Mouse (Mus musculus): Measurements from ENCODE around the gene Cdk5r1.
"Not testable (repeated sequence)": the region's sequence is repeated elsewhere in the genome, so short reads cannot be mapped to it uniquely, and the experiment has no call there.

Gene Cdk5r1

DNA sequence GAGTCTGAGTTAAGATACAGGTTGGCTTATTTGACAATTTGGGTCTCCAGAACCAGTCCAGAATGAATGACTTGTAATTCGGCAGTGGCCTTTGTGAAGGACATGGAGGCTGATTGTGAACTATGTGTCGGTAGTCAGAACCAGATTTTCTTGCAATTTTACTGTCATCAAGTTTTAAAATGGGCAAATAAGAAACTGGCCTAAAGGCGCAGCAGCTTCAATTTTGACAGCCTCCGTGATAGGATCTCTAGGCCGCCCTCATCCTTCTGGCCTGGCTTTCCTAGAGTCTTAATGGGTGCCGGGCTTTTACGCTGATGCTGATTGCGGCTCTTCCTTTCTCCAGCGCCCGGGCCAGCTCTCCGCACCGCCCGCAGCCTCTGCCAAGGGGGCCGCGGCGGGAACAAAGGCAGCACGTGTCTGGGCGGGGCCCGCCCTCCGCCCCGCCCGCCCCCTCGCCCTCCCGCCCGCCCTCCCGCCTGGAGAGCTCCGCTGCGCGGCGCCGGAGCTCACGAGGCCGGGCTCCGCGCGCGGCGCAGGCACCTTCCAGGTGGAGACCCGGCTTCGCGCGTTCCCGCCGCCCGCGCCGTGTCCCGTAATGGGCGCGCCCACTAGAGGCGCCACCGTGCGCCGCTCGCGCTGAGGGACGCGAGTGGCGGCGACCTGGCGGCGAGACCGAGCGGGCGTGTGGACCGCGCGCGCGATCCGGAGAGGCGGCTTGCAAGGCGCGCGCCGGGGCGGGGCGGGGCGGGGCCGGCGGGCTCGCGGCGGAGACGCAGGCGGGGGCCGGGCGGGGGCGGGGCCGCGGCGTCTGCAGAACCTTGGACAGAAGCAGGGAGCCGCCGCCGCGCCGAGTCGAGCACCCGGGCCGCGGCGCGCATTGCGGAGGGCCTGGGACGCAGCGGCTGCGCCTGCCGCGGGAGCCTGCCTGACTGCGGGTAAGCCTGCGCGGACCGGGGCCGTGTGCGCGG, at the start of gene Cdk5r1:
Cdk5r1 (plus strand) TSS at position 802 of the 968 bp plus-strand sequence.
- DNase-seq (ENCODE audit: low spot score), result peak; percentile 92

DNA sequence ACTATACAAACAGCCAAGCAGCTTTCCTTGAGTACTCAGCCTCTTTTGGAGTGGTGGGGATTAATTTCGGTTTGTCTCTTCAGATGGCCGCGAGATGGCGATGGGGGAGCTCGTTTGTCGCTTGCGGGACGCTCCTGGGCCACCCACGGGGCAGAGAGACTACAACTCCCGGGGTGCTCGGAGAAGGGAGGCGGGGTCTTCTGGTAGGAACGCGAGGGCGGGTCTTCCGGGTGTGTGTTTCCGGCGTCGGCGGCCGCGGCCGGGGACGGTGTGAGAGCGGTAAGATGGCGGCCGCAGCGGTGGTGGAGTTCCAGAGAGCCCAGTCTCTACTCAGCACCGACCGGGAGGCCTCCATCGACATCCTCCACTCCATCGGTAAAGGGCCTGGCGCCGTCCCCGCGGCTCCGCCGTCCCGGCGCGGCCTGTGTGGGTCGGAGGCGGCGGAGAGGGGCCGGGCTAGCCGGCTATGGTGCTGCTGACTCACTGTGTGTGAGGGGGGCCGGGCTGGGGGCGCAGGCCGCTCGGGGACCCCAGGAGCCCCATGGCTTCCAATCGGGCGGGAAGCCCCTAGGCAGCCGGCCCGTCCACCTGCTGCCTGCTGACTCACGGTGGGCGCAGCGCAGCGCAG, 48.3 kb upstream of the Cdk5r1 start, which contains the start of gene Psmd11:
Psmd11 (plus strand) TSS at position 235 of the 628 bp plus-strand sequence.
- peak; percentile 97 for DNase-seq (ENCODE audit: low spot score)

DNA sequence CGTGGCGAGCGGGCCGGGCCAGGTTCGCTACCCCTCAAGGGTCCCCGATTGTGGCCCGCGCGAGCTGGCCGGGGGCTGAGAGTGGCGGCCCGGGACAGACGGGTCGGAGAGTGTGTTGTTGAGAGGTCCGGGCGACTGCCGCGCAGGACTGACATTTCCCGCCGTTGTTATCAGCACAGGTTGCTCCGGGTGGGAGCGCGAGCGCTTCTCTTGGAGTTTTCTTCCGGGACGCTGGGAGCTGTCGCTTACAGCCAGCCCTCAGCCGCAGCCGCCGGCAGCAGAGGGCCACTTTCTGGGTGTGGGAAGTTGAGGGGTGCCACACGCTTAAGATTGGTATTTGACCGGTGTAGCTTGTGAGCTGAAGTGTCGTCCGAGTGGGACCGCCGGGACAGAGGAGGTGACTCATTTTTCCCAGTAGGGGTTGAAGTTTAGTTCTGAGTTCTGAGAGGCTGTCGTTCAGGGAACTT, 47.8 kb upstream of the Cdk5r1 start:
- peak; percentile 40 for DNase-seq (ENCODE audit: low spot score)

DNA sequence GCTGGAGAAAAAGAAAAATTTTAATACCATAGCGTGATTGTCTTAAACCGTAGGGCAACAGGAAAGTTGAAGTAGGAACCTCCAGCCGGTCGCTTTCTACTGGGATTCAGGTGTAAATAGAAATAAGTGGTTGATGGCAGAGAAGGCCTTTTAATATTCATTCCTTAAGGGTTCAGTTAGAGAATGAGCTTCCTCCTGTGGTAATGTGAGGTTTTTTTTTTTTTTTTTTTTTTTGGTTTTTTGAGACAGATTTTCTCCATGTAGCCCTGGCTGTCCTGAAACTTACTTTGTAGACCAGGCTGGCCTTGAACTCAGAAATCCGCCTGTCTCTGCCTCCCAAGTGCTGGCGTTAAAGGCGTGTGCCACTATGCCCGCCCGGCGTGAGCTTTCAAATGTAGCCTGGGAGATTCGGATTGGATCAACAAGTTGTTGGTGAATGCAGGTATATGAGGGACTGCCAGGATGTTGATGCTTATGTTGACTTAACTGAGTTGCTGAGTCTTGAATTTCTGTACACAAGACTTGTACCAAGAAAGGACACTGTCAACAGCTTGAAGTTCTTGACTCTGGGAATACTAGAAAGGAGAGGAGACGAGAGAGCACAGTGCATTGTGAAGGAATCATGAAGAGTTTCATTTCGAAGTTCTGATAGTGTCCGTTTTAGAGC, 47.2 kb upstream of the Cdk5r1 start:
- no peak for DNase-seq (ENCODE audit: low spot score)

DNA sequence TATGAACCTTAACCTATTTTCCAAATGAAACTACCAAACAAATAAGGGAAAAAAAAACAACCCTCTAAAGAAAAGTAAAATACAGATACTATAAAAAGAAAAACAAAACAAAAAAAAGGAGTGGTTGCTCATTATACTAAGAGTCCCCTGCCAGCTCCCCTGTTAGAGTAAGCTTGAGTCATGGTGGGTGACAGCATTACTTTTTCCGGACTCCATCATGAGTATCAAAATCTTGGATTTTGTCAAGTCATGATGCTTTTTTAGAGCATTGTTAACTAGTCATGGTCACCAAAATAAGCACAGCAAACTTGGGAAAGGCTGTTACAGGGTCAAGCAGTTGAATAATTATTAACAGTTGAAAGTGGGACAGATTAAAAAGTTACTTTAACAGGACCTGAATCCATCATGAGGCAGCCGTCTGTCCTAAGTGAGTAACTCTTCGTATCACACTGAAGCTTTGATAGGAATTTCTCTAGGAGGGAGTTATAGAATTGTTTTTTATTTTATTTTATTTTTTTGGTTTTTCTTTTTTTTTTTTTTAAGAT, 46.4 kb upstream of the Cdk5r1 start:
- no peak for DNase-seq (ENCODE audit: low spot score)

DNA sequence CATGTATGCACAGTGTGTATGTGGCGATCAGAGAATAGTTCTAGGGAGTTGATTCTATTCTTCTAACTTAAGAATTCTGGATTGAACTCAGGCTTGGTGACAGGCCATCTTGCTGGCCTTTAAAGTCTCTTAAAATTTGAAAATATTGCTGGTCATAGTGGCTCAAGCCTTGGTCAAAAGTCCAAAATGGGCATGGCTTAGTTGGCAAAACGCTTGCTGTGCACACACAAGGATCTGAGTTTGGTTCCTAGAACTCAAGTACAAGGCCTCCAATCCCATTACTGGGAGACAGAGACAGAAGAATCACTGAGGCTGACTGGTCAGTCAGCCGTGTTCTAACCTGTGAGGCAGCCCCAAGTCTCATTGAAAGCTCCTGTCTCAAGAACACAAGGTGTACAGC, 29.9 kb upstream of the Cdk5r1 start:
- no peak for DNase-seq (ENCODE audit: low spot score)

DNA sequence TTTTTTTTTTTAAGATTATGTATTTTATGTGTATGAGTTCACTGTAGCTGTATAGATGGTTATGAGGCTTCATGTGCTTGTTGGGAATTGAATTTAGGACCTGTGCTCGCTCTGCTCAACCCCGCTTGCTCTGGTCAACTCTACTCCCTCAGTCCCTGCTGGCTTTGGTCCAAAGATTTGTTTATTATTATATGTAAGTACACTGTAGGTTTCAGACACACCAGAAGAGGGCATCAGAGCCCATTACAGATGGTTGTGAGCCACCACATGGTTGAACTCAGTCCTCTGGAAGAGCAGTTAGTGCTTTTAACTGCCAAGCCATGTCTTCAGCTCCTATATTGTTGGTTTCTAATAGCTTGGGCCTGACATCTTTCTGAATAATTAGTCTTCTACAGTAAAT, 27.0 kb upstream of the Cdk5r1 start:
- DNase-seq (ENCODE audit: low spot score), result no peak

DNA sequence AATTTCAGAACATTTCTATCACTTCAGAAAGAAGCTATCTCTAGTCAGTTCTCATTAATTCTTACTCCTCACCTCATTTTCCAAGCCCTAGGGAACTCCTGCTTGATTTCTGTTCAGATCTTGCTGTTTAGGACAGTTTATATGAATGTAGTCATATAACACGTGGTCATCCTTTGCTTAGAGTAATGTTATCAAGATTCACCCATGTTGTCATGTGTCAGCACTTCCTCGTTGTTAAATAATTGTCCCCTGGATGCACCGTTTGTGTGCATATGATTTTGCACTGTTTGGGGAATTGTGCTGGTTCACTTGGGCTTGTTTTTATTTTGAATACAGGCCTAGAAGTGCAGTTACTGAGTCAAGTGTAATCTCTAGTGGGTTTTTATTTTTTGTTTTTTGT, 24.6 kb upstream of the Cdk5r1 start:
- DNase-seq (ENCODE audit: low spot score), result no peak

DNA sequence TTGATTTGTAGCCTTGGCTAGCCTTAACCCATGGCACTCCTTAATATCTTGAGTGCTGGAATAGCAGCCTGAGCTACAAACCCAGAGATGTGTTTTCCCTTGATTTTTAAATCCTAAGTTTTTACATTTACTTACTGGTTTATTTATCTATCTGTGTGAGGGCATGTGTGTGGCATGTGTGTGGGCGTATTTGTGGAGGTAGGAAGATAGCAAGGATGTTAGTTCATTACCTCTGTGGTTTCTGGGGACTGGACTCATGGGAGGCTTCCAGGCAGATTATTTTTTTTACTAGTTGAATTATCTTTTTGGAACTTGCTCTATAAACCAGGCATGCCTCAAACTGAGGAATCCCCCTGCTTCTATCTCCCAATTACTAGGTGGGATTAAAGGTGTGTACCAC, 23.6 kb upstream of the Cdk5r1 start:
- DNase-seq (ENCODE audit: low spot score), result no peak

DNA sequence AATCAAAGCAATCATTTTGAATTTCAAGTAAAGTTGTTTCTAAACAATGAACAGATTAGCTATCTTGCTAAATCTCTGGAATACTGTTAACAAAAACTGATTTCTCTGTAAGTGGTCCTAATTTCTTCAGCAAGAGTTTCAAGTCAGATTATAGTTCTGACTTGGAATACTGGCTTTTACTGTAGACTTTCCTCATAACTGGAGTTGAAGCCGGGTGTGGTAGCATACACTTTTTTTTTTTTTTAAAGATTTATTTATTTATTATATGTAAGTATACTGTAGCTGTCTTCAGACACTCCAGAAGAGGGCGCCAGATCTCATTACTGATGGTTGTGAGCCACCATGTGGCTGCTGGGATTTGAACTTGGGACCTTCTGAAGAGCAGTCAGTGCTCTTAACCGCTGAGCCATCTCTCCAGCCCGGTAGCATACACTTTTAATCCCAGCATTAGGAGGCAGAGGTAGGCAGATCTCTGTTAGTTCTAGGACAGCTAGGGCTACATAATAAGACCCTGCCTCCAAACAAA, 13.2 kb upstream of the Cdk5r1 start:
- DNase-seq (ENCODE audit: low spot score), result not testable (repeated sequence)

DNA sequence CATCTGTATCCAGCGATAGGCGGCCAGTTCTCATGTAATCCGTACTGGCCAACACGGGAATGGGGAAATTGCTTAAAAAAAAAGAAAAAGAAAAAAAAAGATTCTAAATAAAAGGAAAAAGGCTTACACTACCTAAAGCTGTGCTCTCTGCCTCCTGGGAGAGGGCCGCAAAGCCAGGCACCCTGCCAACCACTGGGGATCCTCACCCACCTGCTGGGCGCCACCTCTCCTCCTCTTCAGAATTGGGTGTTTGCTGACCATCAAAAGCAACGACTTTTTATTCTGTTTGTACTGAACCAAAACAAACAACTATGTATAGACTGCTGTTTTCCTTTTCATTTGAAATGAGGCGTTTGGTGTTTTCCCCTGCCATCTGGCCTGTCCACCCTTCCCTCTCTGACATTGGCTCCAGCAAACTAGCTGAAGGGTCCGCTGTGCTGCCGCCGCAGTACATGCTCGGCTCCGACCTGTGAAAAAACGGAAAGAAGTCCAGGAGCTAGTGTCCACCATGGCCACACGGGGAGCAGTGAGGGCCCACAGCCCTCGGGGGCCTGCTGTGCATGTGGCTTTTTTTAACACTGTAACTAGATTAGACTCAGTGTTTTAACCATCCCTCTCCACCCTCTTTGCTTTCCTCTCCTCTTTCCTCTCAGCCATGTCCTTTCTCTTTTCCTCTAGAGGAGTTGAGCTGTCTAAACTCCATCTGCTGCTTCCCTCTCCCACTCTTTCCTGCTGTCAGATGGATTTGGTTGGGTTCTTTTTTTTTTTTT, 4.8 kb upstream of the Cdk5r1 start:
- no peak for DNase-seq (ENCODE audit: low spot score)

DNA sequence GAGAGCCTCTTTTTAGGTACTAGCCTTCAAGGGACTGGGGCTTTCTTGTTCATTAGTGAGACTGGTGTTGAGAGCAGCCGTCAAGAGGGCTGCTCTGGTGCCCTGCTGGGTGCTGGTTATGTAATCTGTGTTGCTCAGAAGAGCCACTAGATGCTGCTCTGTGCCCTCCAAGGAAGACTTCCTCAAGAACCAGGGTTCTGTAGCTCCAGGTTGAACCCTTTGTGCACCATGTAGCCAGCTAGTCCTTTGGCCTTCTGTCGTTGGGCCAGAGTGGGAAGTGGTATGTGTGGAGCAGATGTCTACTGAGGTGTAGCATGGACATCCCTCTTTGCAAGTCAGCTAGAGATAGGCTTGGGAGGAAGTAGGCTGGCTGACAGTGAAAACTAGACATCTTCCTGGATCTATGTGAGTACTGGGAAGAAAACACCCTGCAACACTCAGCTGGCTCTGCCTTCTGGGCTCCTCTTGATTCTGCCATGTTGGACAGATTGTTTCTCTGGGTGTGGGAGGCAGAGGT, 2.6 kb upstream of the Cdk5r1 start:
- peak; percentile 60 for DNase-seq (ENCODE audit: low spot score)

DNA sequence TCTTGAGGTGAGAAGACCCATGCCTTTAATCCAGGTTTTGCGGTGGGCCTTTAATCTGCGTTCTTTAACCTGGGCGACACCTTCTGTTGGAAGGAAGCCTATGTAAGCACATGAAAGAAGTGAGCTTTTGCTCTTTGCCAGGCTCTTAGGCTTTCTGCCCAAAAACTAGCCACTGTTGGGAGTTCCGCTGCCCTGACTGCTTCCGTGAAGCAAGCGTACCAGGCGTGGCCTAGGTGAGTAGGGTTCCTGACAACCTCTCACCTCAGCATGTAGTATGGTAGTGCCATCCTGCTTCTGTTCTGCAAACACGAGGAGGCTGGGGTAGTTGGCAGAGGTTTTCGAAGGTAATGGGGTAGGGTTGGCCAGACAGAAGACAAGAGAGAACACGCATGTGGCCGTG, 2.0 kb upstream of the Cdk5r1 start:
- DNase-seq (ENCODE audit: low spot score), result no peak

DNA sequence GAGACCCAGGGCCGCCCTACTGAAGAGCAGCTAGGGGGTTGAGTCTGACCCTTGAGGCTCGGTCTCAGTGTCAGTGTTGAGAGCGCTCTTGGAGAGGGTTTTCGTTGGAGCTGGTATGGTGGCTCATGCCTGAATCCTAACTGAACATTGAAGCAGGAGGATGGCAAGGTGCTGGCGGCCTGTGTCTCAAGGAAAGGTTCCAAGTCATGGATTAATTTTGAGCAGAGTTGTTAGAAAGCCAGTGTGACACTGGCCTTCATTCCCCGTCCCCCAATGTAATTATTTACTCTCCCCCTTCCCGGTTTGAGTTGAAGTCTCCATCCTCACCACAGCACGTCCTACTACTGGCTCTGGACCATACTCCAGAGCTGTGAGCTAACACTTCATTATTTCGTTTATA, 1.3 kb upstream of the Cdk5r1 start:
- no peak for DNase-seq (ENCODE audit: low spot score)

DNA sequence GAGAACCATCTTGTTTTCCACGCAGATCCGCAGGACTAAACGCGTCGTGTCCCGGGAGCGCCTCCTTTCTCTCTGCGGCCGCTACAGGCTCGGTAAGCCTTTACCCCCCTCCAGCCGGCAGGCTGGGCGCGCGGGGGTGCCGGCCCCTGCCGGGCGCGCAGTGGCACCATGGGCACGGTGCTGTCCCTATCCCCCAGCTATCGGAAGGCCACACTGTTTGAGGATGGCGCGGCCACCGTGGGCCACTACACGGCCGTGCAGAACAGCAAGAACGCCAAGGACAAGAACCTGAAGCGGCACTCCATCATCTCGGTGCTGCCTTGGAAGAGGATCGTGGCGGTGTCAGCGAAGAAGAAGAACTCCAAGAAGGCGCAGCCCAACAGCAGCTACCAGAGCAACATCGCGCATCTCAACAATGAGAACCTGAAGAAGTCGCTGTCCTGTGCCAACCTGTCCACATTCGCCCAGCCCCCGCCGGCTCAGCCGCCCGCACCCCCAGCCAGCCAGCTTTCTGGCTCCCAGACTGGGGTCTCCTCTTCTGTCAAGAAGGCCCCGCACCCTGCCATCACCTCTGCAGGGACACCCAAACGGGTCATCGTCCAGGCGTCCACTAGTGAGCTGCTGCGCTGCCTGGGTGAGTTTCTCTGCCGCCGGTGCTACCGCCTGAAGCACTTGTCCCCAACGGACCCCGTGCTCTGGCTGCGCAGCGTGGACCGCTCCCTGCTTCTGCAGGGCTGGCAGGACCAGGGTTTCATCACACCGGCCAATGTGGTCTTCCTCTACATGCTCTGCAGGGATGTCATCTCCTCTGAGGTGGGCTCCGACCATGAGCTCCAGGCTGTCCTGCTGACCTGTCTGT, 747 bp downstream of the Cdk5r1 start:
- no peak for DNase-seq (ENCODE audit: low spot score)

DNA sequence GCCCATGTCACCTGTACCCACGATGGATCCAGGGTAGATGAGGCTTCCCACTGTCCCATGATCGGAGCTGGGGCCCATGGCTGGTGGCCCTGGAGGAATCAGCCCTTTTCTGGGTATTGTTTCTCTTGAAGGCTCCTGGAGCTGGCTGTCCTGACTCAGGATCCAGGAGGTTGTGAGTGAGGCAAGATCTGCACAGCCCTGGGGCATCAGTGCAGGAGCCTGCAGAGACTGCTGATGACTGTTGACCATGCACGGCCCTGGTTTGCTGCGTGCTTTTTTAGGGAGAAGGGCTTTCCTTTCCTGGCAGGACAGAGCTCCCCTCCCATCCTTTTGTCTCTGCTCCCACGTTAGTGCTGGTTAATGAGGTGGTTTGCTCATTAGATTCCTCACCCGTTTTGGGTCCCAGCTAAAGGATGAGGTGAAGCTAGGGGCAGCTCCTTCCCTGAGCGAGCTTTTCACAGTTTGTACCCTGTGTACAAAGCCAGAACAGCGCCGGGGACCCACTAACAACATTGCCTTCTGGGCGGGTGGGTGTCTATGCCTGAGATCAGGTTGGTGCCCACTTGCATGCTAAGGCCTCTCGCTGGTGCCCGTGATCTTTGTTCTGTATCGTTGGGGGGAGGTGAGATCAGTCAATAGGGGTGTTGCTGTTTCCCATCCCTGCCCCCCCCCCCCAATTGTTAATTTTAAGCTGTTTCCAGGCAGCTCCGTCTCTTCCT, 2.0 kb downstream of the Cdk5r1 start:
- no peak for DNase-seq (ENCODE audit: low spot score)

DNA sequence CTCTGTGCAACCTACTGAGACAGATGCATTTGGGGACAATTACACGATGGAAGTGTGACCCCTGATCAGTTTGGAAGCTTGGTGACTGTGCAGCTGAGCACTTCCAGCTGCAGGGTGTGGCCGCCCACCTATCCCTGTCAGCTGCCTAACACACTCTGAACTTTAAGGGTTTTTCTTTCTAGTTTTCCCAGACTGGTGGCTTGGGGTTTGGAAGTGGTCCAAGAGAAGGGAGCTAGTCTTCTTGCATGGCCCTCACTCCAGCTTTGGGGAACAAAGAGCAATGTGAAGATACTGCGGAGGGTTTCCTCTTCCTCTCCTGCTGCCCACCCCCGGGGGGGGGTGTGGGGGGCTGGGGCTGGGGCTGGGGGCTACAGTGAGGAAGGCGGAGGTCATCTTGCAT, 2.6 kb downstream of the Cdk5r1 start:
- DNase-seq (ENCODE audit: low spot score), result peak; percentile 57

DNA sequence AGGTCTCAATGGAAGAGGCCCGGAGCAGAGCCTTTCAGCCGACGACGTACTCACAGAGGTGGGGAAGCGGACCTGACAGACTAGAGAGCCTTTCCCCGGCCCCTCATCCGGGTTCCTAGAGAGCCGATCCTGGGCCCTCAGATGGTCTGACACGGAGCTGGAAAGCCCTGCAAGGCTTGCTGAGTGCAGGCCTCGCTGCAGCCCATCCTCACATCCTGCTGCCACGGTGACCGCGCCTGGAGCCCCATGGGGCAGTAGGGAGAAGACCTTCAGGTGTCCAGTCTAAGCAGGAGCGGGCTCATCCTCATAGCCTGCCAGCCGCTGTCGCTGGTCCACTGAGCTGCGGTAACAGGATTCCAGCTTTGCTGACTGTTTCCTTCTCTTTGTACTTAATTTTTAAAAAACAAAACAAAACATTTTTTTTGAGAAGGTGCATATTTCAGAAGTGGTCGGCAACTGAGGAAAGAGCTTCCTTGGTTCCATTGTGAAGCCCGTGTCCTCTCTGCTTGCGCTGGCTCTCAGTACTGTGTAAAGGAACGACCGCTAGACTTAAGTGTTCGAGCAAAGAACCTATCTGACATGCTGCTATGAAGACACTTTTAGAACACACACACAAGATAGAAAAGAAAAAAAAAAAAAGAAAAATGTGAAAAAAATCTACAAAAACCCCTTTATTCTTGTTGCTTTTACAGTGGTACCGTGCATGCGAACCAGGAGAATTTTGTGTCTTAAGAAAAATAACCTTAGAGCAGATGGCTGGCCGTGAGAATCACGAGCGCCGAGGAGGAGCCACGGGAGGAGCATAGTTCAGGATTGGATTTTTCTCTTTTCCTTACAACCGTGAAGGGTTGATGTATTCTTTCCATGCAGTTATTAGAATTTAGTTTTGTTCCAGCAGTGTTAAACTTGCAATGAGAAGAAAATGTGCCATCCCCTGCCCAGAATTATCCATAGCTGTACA, 3.4 kb downstream of the Cdk5r1 start:
- DNase-seq (ENCODE audit: low spot score), result no peak

Measured in layer of hippocampus, adult 11-12 months (tissue).